Mouse (Mus musculus) G1E (cell line): ENCODE data around the gene Cstf3.

Experiments
- CTCF ChIP-seq: IDR thresholded peaks from 2 replicates; pipeline ENCODE4 v1.5.1; 2012; ENCODE audit warnings: low read depth, low read length, inconsistent platforms, mixed read lengths
- GATA1 ChIP-seq: IDR thresholded peaks from 2 replicates; pipeline ENCODE4 v1.6.1; 2012; ENCODE audit warnings: borderline replicate concordance, low read length, inconsistent platforms, mixed read lengths
- GATA2 ChIP-seq: IDR thresholded peaks from 2 replicates; pipeline ENCODE4 v1.6.1; 2012; ENCODE audit warnings: low read depth, low read length, inconsistent platforms, borderline replicate concordance
- POLR2AphosphoS5 ChIP-seq: IDR thresholded peaks from 2 replicates; pipeline ENCODE4 v1.6.1; 2012; ENCODE audit warnings: low read depth, low read length, inconsistent platforms; ENCODE audit not compliant: insufficient replicate concordance
- TAL1 ChIP-seq: conservative IDR thresholded peaks from 2 replicates; pipeline ENCODE4 v1.6.1; 2012; ENCODE audit warnings: low read depth, low read length, inconsistent platforms, mixed read lengths

DNA sequence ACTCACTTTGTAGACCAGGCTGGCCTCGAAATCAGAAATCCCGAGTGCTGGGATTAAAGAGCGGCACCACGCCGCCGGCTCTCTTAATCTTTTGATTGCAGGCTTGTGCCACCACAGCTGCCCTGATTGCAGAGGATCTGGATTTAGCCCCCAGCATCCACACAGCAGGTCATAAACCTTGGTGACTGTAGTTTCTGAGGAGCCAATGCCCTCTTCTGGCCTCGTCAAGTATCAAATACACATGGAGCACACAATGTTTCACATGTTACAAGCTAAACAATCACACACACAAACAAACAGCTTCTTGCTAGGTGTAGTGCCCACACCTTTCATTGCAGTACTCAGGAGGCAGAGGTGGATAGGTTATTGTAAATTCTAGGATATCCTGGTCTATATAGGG, 6.1 kb upstream of the Cstf3 start:
- no peak for TF ChIP-seq CTCF
- no peak for TF ChIP-seq TAL1
- TF ChIP-seq GATA1 = no peak
- TF ChIP-seq GATA2 = no peak
- no peak for TF ChIP-seq POLR2AphosphoS5
